Mouse (Mus musculus) heart, embryonic 14.5 days (tissue): ENCODE data around the gene Vdac2. TPM values are rescaled to one million over a fixed set of nuclear protein-coding genes. Genes with fewer than 3 reads are reported as not detected.
A peak's percentile ranks its signal among the peaks of the same experiment; 100 is the strongest.

Source experiments
- ATAC-seq: fragments of 200-750 bp; cut with Nextera tagmentation; 2 replicates; pipeline ENCODE4 v1.8.0; 2017; ENCODE audit warnings: low read depth, moderate TSS enrichment; ENCODE audit not compliant: insufficient number of reproducible peaks, insufficient read depth, low FRiP score
- H3K27ac ChIP-seq, 2 experiments: fragments of 200-500 bp in 1 of 2; fragments of 300-500 bp in 1 of 2; sonication (generic) in 1 of 2; replicated peaks in 1 of 2; 2 replicates each; pipeline ENCODE4 v1.5.1; 2012 to 2014; ENCODE audit warnings: low read depth in 2 of 2, low read length in 2 of 2, control low read depth in 1 of 2, mild to moderate bottlenecking in 1 of 2, mixed read lengths in 1 of 2; ENCODE audit not compliant: control insufficient read depth in 1 of 2, insufficient read depth in 1 of 2
- H3K27me3 ChIP-seq: fragments of 300-500 bp; sonication (generic); 2 replicates; pipeline ENCODE4 v1.6.1; 2014; ENCODE audit warnings: mild to moderate bottlenecking, low read length, control low read depth; ENCODE audit not compliant: control insufficient read depth, insufficient read depth
- H3K36me3 ChIP-seq: fragments of 300-500 bp; sonication (generic); 2 replicates; pipeline ENCODE4 v1.6.1; 2014; ENCODE audit warnings: mild to moderate bottlenecking, control low read depth, low read length, mixed read lengths; ENCODE audit not compliant: control insufficient read depth, insufficient read depth
- H3K4me1 ChIP-seq, 2 experiments: fragments of 200-500 bp in 1 of 2; fragments of 300-500 bp in 1 of 2; sonication (generic) in 1 of 2; 2 replicates each; pipeline ENCODE4 v1.6.1; 2012 to 2014; ENCODE audit warnings: low read length in 2 of 2, control low read depth in 1 of 2, mixed read lengths in 1 of 2; ENCODE audit not compliant: control insufficient read depth in 2 of 2, insufficient read depth in 2 of 2
- H3K4me2 ChIP-seq: fragments of 300-500 bp; sonication (generic); 2 replicates; pipeline ENCODE4 v1.6.1; 2014; ENCODE audit warnings: mild to moderate bottlenecking, low read length
- H3K4me3 ChIP-seq, 2 experiments: fragments of 200-500 bp in 1 of 2; fragments of 300-500 bp in 1 of 2; sonication (generic) in 1 of 2; 2 replicates each; pipeline ENCODE4 v1.5.1; 2012 to 2014; ENCODE audit warnings: low read length in 2 of 2, mild to moderate bottlenecking in 2 of 2, control low read depth in 1 of 2, low read depth in 1 of 2, moderate library complexity in 1 of 2; ENCODE audit not compliant: control insufficient read depth in 1 of 2, insufficient read depth in 1 of 2
- H3K9ac ChIP-seq: fragments of 300-500 bp; sonication (generic); 2 replicates; pipeline ENCODE4 v1.6.1; 2014; ENCODE audit warnings: mild to moderate bottlenecking, low read length
- H3K9me3 ChIP-seq: fragments of 300-500 bp; sonication (generic); 2 replicates; pipeline ENCODE4 v1.6.1; 2016; ENCODE audit warnings: low read length, control low read depth; ENCODE audit not compliant: control insufficient read depth
- WGBS: fragments of 180-500 bp; shearing (Covaris S2); extraction: QIAGEN DNeasy Blood & Tissue Kit; methylation state at CpG from one replicate; pipeline ENCODE4 v1.1.7; 2014; 5-methylcytosine and 5-hydroxymethylcytosine counted together
- polyA plus RNA-seq: library from polyadenylated mRNA; unstranded; fragments of >200 nt; fragmentation: Nextera tagmentation; extraction: Ambion mirVana; gene quantifications from 2 replicates; pipeline ENCODE4 v1.2.1, GENCODE M21; 2014

The Vdac2 gene
- polyA plus RNA-seq, 1 experiment from 2014 or later, result 533 TPM

DNA sequence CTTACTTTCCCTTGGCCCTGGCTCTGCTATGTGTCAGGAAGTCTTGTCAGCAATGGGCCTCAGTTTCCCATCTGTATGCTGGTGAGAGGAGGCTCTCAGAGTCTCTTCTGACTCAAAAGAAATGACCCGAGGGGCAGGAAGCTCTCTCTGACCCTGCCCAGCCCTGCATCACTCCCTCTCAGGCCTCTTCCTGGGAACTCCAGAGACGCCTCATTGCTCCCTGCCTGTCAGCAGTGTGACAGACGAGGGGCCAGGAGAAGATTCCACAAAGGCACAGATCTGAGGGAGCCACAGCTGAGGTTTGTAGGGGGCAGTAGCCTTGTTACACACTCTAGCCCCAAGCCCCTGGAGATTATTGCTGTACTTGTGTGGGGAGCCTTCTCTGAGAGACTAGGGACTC lies 30.9 kb downstream of the Vdac2 start:
- Histone ChIP-seq H3K27me3 (no peaks in the 10 kb centered on the region), H3K4me2 (no peak overlapping the region), H3K9me3 (no peaks in the 10 kb centered on the region), H3K9ac (no peak overlapping the region), H3K4me3 (no peak overlapping the region), H3K27ac (no peak overlapping the region), H3K36me3 (no peaks in the 10 kb centered on the region), H3K4me1 (peaks cover 10 to 11% of the 10 kb centered on the region in 2 experiments; a peak in 3 of 4 replicates)
- no peak for ATAC-seq
- 43% methylated on average over 3 of the region's 3 CpGs for WGBS

DNA sequence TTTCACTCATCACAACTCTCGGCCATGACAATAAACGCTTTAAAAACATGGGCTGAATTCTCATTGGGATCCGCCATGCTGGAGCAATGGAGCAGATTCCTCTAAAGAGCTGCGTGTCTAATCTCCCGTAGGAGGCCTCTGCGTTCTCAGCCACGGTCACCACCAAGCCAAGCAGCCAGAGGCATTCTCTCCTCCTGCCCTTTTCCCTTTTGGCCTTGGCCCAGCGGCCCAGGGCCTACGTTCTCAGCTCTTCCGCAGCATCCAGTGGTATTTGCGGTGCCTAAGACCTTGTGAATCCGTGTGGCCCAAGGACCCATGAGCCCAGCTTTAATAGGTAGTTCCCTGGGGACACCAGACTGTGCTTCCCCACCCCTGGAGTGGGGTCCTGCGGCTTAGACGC lies 31.8 kb downstream of the Vdac2 start:
- Histone ChIP-seq H3K4me1 (peaks cover 10 to 11% of the 10 kb centered on the region in 2 experiments; a peak in 3 of 4 replicates), H3K4me2 (no peak overlapping the region), H3K9me3 (no peaks in the 10 kb centered on the region)

DNA sequence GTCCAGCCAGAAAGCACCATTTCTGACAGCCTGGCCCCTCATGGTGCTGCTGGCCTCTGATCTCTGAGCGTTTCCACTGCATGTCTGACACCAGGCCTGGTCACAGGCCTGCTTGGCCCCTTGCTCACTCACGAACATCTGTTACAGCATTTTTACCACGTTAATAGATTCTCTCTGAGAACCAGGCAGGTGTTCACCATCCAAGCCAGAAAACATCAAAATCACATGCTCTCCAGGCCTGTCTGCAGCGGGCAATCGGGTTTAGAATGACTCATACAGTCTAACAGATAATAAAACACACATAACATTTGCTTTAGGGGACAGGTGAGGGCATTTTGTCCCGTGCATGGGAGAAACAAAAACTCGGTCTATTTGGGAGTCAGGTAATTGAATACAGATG lies 41.3 kb downstream of the Vdac2 start:
- Histone ChIP-seq H3K4me2 (no peak overlapping the region), H3K4me1 (no peaks in the 10 kb centered on the region), H3K27ac (no peak overlapping the region), H3K9me3 (no peaks in the 10 kb centered on the region), H3K4me3 (no peak overlapping the region), H3K27me3 (no peaks in the 10 kb centered on the region), H3K9ac (no peak overlapping the region), H3K36me3 (no peaks in the 10 kb centered on the region)
- ATAC-seq, result no peak
- 54% methylated on average over 7 of the region's 7 CpGs for whole genome bisulfite sequencing

More for the DNA sequence above, 31.8 kb downstream of the Vdac2 start:
- Histone ChIP-seq H3K4me3 (no peak overlapping the region), H3K36me3 (no peaks in the 10 kb centered on the region), H3K27me3 (no peaks in the 10 kb centered on the region), H3K27ac (no peak overlapping the region), H3K9ac (no peak overlapping the region)
- WGBS, result 83% methylated on average over 14 of the region's 14 CpGs
- no peak for ATAC-seq

DNA sequence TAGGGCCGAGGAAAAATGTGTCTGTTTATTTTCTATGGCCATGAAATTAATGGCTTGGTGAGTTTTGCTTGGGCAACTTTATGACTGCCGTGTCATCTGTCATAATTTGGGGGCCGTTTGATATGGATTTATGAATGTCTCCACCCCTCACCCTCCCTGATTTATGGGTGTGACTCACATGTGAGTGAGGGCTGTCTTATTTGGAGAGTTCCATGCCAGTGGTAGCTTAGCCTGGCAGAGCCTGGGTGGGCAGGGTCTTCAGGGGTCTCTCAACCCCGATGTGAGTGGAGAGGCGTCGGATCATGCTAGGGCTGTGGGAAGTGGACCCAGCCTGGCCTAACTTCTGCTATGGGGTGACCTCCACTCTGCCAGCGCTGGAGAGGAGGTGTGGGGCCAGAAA lies 41.8 kb downstream of the Vdac2 start:
- no peaks in the 10 kb centered on the region for H3K9me3 ChIP-seq
- no peak overlapping the region for H3K27ac ChIP-seq
- H3K27me3 ChIP-seq, result no peaks in the 10 kb centered on the region
- no peak overlapping the region for H3K4me3 ChIP-seq
- no peaks in the 10 kb centered on the region for H3K4me1 ChIP-seq
- H3K36me3 ChIP-seq, result no peaks in the 10 kb centered on the region
- no peak overlapping the region for H3K9ac ChIP-seq
- no peak for ATAC-seq
- WGBS, result 88% methylated on average over 7 of the region's 7 CpGs
- no peak overlapping the region for H3K4me2 ChIP-seq

DNA sequence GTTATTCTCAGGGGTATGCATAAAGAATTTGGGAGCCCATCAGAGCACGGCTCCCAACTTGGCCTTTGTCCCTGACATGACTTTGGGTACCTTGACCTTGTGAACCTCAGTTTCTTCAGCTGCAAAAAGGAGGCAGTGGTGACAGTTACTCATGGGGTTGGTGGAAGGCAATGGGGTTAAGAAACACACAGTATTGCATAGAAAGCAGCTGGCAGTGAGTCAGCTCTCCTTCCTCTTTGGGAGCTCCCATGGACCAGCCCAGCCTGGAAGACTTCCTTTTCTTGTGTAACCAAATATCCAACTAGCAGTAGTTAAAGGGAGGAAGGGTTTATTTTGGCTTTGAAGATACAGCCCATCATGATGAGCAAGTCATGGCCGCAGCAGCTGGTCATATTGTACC lies 65.4 kb downstream of the Vdac2 start:
- 81% methylated on average over 2 of the region's 2 CpGs for WGBS
- no peak for ATAC-seq
- Histone ChIP-seq H3K9ac (no peak overlapping the region), H3K4me3 (no peak overlapping the region), H3K4me1 (peaks cover 9 to 10% of the 10 kb centered on the region in 2 experiments; a peak in 3 of 4 replicates), H3K4me2 (no peak overlapping the region), H3K36me3 (no peaks in the 10 kb centered on the region), H3K9me3 (no peaks in the 10 kb centered on the region), H3K27me3 (no peaks in the 10 kb centered on the region), H3K27ac (no peak overlapping the region)

DNA sequence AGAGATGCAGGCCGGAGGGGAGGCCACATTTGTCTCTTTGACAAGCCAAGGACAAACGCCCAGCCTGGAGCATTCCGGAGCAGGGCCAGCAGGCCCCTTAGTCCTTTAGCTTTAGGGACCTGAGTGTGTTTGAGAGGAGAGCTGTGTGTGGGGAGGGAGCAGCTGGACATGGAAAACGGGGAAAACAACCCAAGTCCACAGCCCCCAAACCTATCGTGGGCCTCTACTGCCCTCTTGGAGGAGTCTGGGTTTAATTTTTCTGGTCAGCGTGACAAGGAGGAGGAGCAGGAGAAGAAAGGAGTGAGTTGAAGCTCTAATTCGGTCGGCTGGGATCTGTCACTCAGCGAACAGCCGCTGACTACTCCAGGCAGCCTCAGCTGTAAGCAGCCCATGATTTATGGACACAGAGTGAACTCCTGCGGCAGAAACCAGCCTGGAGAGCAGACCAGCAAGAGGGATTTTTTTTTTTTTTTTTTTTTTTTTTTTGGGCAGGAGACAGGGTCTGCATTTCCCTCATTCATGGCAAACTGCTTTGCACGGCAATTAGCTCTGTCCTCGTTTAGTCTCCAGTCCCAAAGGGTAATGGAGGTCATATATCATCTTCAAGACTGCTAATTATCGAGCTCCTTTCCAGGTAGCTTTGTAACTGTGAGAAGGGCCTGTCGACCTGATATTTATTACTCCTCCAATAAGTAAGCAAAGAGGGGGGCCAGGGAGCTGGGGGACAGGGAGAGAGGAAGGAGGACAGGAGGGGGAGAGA lies 66.7 kb downstream of the Vdac2 start:
- no peak for ATAC-seq
- peaks cover 9 to 10% of the 10 kb centered on the region in 2 experiments; a peak in 3 of 4 replicates for H3K4me1 ChIP-seq
- peak overlapping the region in 1 of 2 experiments; percentile 16; a peak in 1 of 4 replicates for H3K4me3 ChIP-seq
- H3K36me3 ChIP-seq, result no peaks in the 10 kb centered on the region
- H3K9ac ChIP-seq, result peak overlapping the region; percentile 32
- H3K9me3 ChIP-seq, result no peaks in the 10 kb centered on the region
- no peaks in the 10 kb centered on the region for H3K27me3 ChIP-seq
- H3K27ac ChIP-seq, result peak overlapping the region; percentile 42 to 80; a peak in 3 of 4 replicates
- peak overlapping the region; percentile 44 for H3K4me2 ChIP-seq
- 26% methylated on average over 15 of the region's 15 CpGs for WGBS

DNA sequence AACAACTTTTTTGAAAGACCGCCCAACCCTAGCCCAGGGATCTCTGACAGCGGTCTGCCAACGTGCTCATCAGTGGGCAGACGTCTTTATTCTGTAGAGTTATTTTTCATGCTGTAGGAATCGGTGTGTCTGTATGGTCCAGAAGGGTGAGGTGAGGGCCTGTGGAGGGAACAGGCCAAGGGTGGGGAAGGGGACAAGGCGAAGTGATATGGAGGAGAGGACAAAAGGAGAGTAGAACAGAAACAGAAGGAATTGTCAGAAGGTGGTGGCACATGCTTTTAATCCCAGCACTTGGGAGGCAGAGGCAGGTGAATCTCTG lies 67.3 kb downstream of the Vdac2 start:
- no peak overlapping the region for H3K4me2 ChIP-seq
- 80% methylated on average over 6 of the region's 6 CpGs for WGBS

More for the DNA sequence above, 67.3 kb downstream of the Vdac2 start:
- Histone ChIP-seq H3K4me3 (no peak overlapping the region), H3K9me3 (no peaks in the 10 kb centered on the region), H3K9ac (no peak overlapping the region), H3K27ac (no peak overlapping the region), H3K27me3 (no peaks in the 10 kb centered on the region), H3K36me3 (no peaks in the 10 kb centered on the region), H3K4me1 (peaks cover 9 to 10% of the 10 kb centered on the region in 2 experiments; a peak in 3 of 4 replicates)
- ATAC-seq, result no peak
